Mouse (Mus musculus) heart, postnatal 0 days (tissue): ENCODE measurements at regions not wholly inside any gene's neighbourhood (a gene's known extent, or its start where the extent isn't known, plus 50 kb on each side); places are given as distances from the start of the nearest gene placed in this dataset.
A peak's percentile ranks its signal among the peaks of the same experiment; 100 is the strongest.

Experiments
- CTCF ChIP-seq: IDR thresholded peaks from 2 replicates; pipeline ENCODE4 v1.5.1; 2016; ENCODE audit warnings: antibody characterized with exemption, control low read depth, low read depth
- EP300 ChIP-seq: IDR thresholded peaks from 2 replicates; pipeline ENCODE4 v1.6.1; 2016; ENCODE audit warnings: antibody characterized with exemption, low read depth

GRCm38 (mm10) chr11:71337428-71337827 lies 106.9 kb upstream of the Nlrp1b start:
- TF ChIP-seq CTCF: peak; percentile 42
- TF ChIP-seq EP300: no peak
